Mouse (Mus musculus) midbrain, embryonic 14.5 days (tissue): ENCODE results near the gene D7Ertd443e. TPM values are rescaled to one million over a fixed set of nuclear protein-coding genes. Genes with fewer than 3 reads are reported as not detected.

Experiments
- ATAC-seq: fragments of 200-750 bp; cut with Nextera tagmentation; 2 replicates; pipeline ENCODE4 v1.8.0; 2017; ENCODE audit warnings: moderate number of reproducible peaks, moderate library complexity; ENCODE audit not compliant: low FRiP score, low TSS enrichment
- DNase-seq: peaks from one replicate; pipeline ENCODE4 v3.0.0-alpha.2; 2015
- H3K27ac ChIP-seq: fragments of 300-500 bp; sonication (generic); replicated peaks from 2 replicates; pipeline ENCODE4 v1.5.1; 2014; ENCODE audit warnings: mild to moderate bottlenecking, low read depth, low read length, moderate library complexity
- H3K27me3 ChIP-seq: fragments of 300-500 bp; sonication (generic); 2 replicates; pipeline ENCODE4 v1.6.1; 2014; ENCODE audit warnings: low read length, control low read depth, mixed read lengths; ENCODE audit not compliant: control insufficient read depth, insufficient read depth
- H3K36me3 ChIP-seq: fragments of 300-500 bp; sonication (generic); 2 replicates; pipeline ENCODE4 v1.6.1; 2014; ENCODE audit warnings: low read length, control low read depth; ENCODE audit not compliant: control insufficient read depth, insufficient read depth
- H3K4me1 ChIP-seq: fragments of 300-500 bp; sonication (generic); 2 replicates; pipeline ENCODE4 v1.6.1; 2014; ENCODE audit warnings: mild to moderate bottlenecking, antibody characterized with exemption, low read length, control low read depth; ENCODE audit not compliant: control insufficient read depth, insufficient read depth
- H3K4me2 ChIP-seq: fragments of 300-500 bp; sonication (generic); 2 replicates; pipeline ENCODE4 v1.6.1; 2014; ENCODE audit warnings: mild to moderate bottlenecking, low read length, moderate library complexity
- H3K4me3 ChIP-seq: fragments of 300-500 bp; sonication (generic); replicated peaks from 2 replicates; pipeline ENCODE4 v1.5.1; 2014; ENCODE audit warnings: low read depth, low read length
- H3K9ac ChIP-seq: fragments of 300-500 bp; sonication (generic); replicated peaks from 2 replicates; pipeline ENCODE4 v1.6.1; 2014; ENCODE audit warnings: mild to moderate bottlenecking, low read length, moderate library complexity
- H3K9me3 ChIP-seq: fragments of 300-500 bp; sonication (generic); 2 replicates; pipeline ENCODE4 v1.6.1; 2016; ENCODE audit warnings: low read length, control low read depth, mixed read lengths; ENCODE audit not compliant: control insufficient read depth
- WGBS: fragments of 180-500 bp; shearing (Covaris S2); extraction: QIAGEN DNeasy Blood & Tissue Kit; methylation state at CpG from one replicate; pipeline ENCODE4 v1.1.7; 2014; 5-methylcytosine and 5-hydroxymethylcytosine counted together
- polyA plus RNA-seq: library from polyadenylated mRNA; unstranded; fragments of >200 nt; fragmentation: Nextera tagmentation; extraction: Ambion mirVana; gene quantifications from 2 replicates; pipeline ENCODE4 v1.2.1, GENCODE M21; 2014

D7Ertd443e gene
- polyA plus RNA-seq, 1 experiment from 2014 or later, result 0.24 TPM

GRCm38 (mm10) chr7:134240579-134240978, 144.9 kb downstream of the D7Ertd443e start:
- ATAC-seq (no peak), DNase-seq (no peak)
- H3K27me3 ChIP-seq, result no peaks in the 10 kb centered on the region
- H3K36me3 ChIP-seq, result no peaks in the 10 kb centered on the region
- no peak overlapping the region for H3K4me3 ChIP-seq
- no peak overlapping the region for H3K9ac ChIP-seq
- H3K27ac ChIP-seq, result no peak overlapping the region
- no peaks in the 10 kb centered on the region for H3K4me1 ChIP-seq
- no peaks in the 10 kb centered on the region for H3K9me3 ChIP-seq
- WGBS, result 95% methylated on average over 1 of the region's 1 CpGs
- no peak overlapping the region for H3K4me2 ChIP-seq

GRCm38 (mm10) chr7:134238863-134239262, 146.6 kb downstream of the D7Ertd443e start:
- Histone ChIP-seq H3K9me3 (no peaks in the 10 kb centered on the region), H3K27me3 (no peaks in the 10 kb centered on the region), H3K4me2 (no peak overlapping the region), H3K4me3 (no peak overlapping the region), H3K9ac (no peak overlapping the region), H3K27ac (no peak overlapping the region), H3K36me3 (no peaks in the 10 kb centered on the region), H3K4me1 (no peaks in the 10 kb centered on the region)
- ATAC-seq (no peak), DNase-seq (no peak)
- 94% methylated on average over 3 of the region's 3 CpGs for WGBS

- no peaks in the 10 kb centered on the region for H3K27me3 ChIP-seq
- no peak overlapping the region for H3K4me2 ChIP-seq
- H3K27ac ChIP-seq, result no peak overlapping the region
- no peaks in the 10 kb centered on the region for H3K9me3 ChIP-seq
- WGBS, result 65% methylated on average over 2 of the region's 2 CpGs
- H3K4me3 ChIP-seq, result no peak overlapping the region
- DNase-seq, result no peak
- no peaks in the 10 kb centered on the region for H3K36me3 ChIP-seq
- no peak for ATAC-seq
- H3K4me1 ChIP-seq, result no peaks in the 10 kb centered on the region
- H3K9ac ChIP-seq, result no peak overlapping the region
Observed at GRCm38 (mm10) chr7:134237356-134237755, 148.1 kb downstream of the D7Ertd443e start.

- H3K27me3 ChIP-seq, result no peaks in the 10 kb centered on the region
- ATAC-seq (no peak), DNase-seq (no peak)
- H3K9ac ChIP-seq, result no peak overlapping the region
- no peaks in the 10 kb centered on the region for H3K9me3 ChIP-seq
- no peak overlapping the region for H3K4me3 ChIP-seq
- H3K27ac ChIP-seq, result no peak overlapping the region
- H3K4me2 ChIP-seq, result no peak overlapping the region
- H3K4me1 ChIP-seq, result no peaks in the 10 kb centered on the region
- H3K36me3 ChIP-seq, result no peaks in the 10 kb centered on the region
Observed at GRCm38 (mm10) chr7:134236727-134237126, 148.7 kb downstream of the D7Ertd443e start.

- no peaks in the 10 kb centered on the region for H3K36me3 ChIP-seq
- no peak for DNase-seq
- ATAC-seq, result no peak
- H3K4me2 ChIP-seq, result no peak overlapping the region
- no peak overlapping the region for H3K9ac ChIP-seq
- WGBS, result 78% methylated on average over 2 of the region's 2 CpGs
- no peak overlapping the region for H3K27ac ChIP-seq
- no peaks in the 10 kb centered on the region for H3K9me3 ChIP-seq
- H3K27me3 ChIP-seq, result no peaks in the 10 kb centered on the region
- no peak overlapping the region for H3K4me3 ChIP-seq
- no peaks in the 10 kb centered on the region for H3K4me1 ChIP-seq
Observed at GRCm38 (mm10) chr7:134235552-134235951, 149.9 kb downstream of the D7Ertd443e start.

- Histone ChIP-seq H3K4me2 (no peak within 1 kb of the TSS), H3K27ac (no peak within 1 kb of the TSS), H3K4me3 (no peak within 1 kb of the TSS), H3K9me3 (no peaks in the 10 kb centered on the region), H3K9ac (no peak within 1 kb of the TSS), H3K27me3 (no peaks in the 10 kb centered on the region), H3K36me3 (no peaks in the 10 kb centered on the region), H3K4me1 (no peaks in the 10 kb centered on the region; the same call in 1 of the 2 replicates)
- 78% methylated on average over 14 of the region's 14 CpGs for WGBS
- DNase-seq (no peak), ATAC-seq (no peak)
Observed at GRCm38 (mm10) chr7:134231378-134232346, 153.8 kb downstream of the D7Ertd443e start, which contains the start of gene Adam12. Adam12 (minus strand) TSS chr7:134232146.

- Histone ChIP-seq H3K9ac (no peak overlapping the region), H3K4me3 (no peak overlapping the region), H3K27ac (no peak overlapping the region), H3K9me3 (no peaks in the 10 kb centered on the region), H3K4me2 (no peak overlapping the region), H3K36me3 (no peaks in the 10 kb centered on the region), H3K4me1 (peaks cover under 1% of the 10 kb centered on the region; the same call in 1 of the 2 replicates), H3K27me3 (peaks cover 7% of the 10 kb centered on the region)
- no peak for ATAC-seq
- no peak for DNase-seq
- WGBS, result 88% methylated on average over 3 of the region's 3 CpGs
Observed at GRCm38 (mm10) chr7:134230708-134231107, 154.8 kb downstream of the D7Ertd443e start.

- ATAC-seq (no peak), DNase-seq (no peak)
- peaks cover 12% of the 10 kb centered on the region for H3K27me3 ChIP-seq
- H3K4me1 ChIP-seq, result peaks cover 5% of the 10 kb centered on the region; the same call in 1 of the 2 replicates
- WGBS, result 82% methylated on average over 2 of the region's 2 CpGs
- no peak overlapping the region for H3K9ac ChIP-seq
- no peak overlapping the region for H3K4me2 ChIP-seq
- H3K9me3 ChIP-seq, result no peaks in the 10 kb centered on the region
- no peaks in the 10 kb centered on the region for H3K36me3 ChIP-seq
- H3K4me3 ChIP-seq, result no peak overlapping the region
- no peak overlapping the region for H3K27ac ChIP-seq
Observed at GRCm38 (mm10) chr7:134229899-134230298, 155.6 kb downstream of the D7Ertd443e start.
